Mouse (Mus musculus) liver, postnatal 0 days (tissue): ENCODE measurements around the gene Gm21974. TPM values are rescaled to one million over a fixed set of nuclear protein-coding genes. Genes with fewer than 3 reads are reported as not detected.
A peak's percentile ranks its signal among the peaks of the same experiment; 100 is the strongest.
"Not testable (repeated sequence)": the region's sequence is repeated elsewhere in the genome, so short reads cannot be mapped to it uniquely, and the experiment has no call there.

ENCODE experiments used
- ATAC-seq: fragments of 200-750 bp; cut with Nextera tagmentation; 2 replicates; pipeline ENCODE4 v1.8.0; 2017; ENCODE audit warnings: mild to moderate bottlenecking, moderate library complexity
- DNase-seq: peaks from one replicate; pipeline ENCODE4 v3.0.0-alpha.2; 2016
- H3K27ac ChIP-seq: fragments of 300-500 bp; sonication (generic); 2 replicates; pipeline ENCODE4 v1.5.1; 2014; ENCODE audit warnings: antibody characterized with exemption, moderate library complexity, mild to moderate bottlenecking, low read depth
- H3K27me3 ChIP-seq: fragments of 300-500 bp; sonication (generic); 2 replicates; pipeline ENCODE4 v1.6.1; 2014; ENCODE audit warnings: low read length, control low read depth, mixed read lengths; ENCODE audit not compliant: insufficient read depth
- H3K36me3 ChIP-seq: fragments of 300-500 bp; sonication (generic); replicated peaks from 2 replicates; pipeline ENCODE4 v1.6.1; 2014; ENCODE audit warnings: mild to moderate bottlenecking, control low read depth, low read length, moderate library complexity, mixed read lengths; ENCODE audit not compliant: insufficient read depth
- H3K4me1 ChIP-seq: fragments of 300-500 bp; sonication (generic); 2 replicates; pipeline ENCODE4 v1.6.1; 2014; ENCODE audit warnings: antibody characterized with exemption, mild to moderate bottlenecking, control low read depth; ENCODE audit not compliant: insufficient read depth
- H3K4me2 ChIP-seq: fragments of 300-500 bp; sonication (generic); 2 replicates; pipeline ENCODE4 v1.6.1; 2014; ENCODE audit warnings: low read depth, mild to moderate bottlenecking, low read length, moderate library complexity, mixed read lengths
- H3K4me3 ChIP-seq: fragments of 300-500 bp; sonication (generic); 2 replicates; pipeline ENCODE4 v1.5.1; 2014; ENCODE audit warnings: low read depth, low read length
- H3K9ac ChIP-seq: fragments of 300-500 bp; sonication (generic); replicated peaks from 2 replicates; pipeline ENCODE4 v1.6.1; 2014; ENCODE audit warnings: mild to moderate bottlenecking, moderate library complexity
- H3K9me3 ChIP-seq: fragments of 300-500 bp; sonication (generic); 2 replicates; pipeline ENCODE4 v1.6.1; 2016; ENCODE audit warnings: mild to moderate bottlenecking, control low read depth, low read length, mixed read lengths
- CTCF ChIP-seq: sonication (generic); IDR thresholded peaks from 2 replicates; pipeline ENCODE4 v1.5.1; 2016; ENCODE audit warnings: antibody characterized with exemption, low read depth
- EP300 ChIP-seq: IDR thresholded peaks from 2 replicates; pipeline ENCODE4 v1.6.1; 2016; ENCODE audit warnings: antibody characterized with exemption, low read depth, mild to moderate bottlenecking
- WGBS: fragments of 180-500 bp; shearing (Covaris S2); extraction: QIAGEN DNeasy Blood & Tissue Kit; methylation state at CpG from one replicate; pipeline ENCODE4 v1.1.7; 2014; ENCODE audit not compliant: insufficient replicate concordance; 5-methylcytosine and 5-hydroxymethylcytosine counted together
- polyA plus RNA-seq: library from polyadenylated mRNA; unstranded; fragments of >200 nt; fragmentation: Nextera tagmentation; extraction: Ambion mirVana; gene quantifications from 2 replicates; pipeline ENCODE4 v1.2.1, GENCODE M21; 2015

Gm21974 gene
- polyA plus RNA-seq, result not detected in 2 replicates

- Histone ChIP-seq H3K9ac (peak within 1 kb of the TSS; percentile 73), H3K4me2 (peak within 1 kb of the TSS; percentile 90), H3K4me1 (peaks cover 28% of the 10 kb centered on the region), H3K4me3 (peak within 1 kb of the TSS; percentile 64), H3K36me3 (peaks cover 4% of the 10 kb centered on the region; the same call in 1 of the 2 replicates), H3K27me3 (no peaks in the 10 kb centered on the region), H3K9me3 (no peaks in the 10 kb centered on the region), H3K27ac (peak within 1 kb of the TSS; percentile 92)
- 1% methylated on average over 26 of the region's 26 CpGs for WGBS
- TF ChIP-seq CTCF (peak; percentile 68), EP300 (peak; percentile 23; the same call in 1 of the 2 replicates)
- DNase-seq (peak; percentile 95), ATAC-seq (peak; percentile 91)
Measured at GRCm38 (mm10) chr7:127895442-127895841, at the start of gene Gm21974, which contains the start of gene Vkorc1. TSS of gene Gm21974 (minus strand) at chr7:127895454. TSS of gene Vkorc1 (minus strand) at chr7:127895617.

- Histone ChIP-seq H3K36me3 (no peaks in the 10 kb centered on the region), H3K27me3 (peaks cover 12% of the 10 kb centered on the region; the same call in 1 of the 2 replicates), H3K4me2 (no peak overlapping the region), H3K9ac (no peak overlapping the region), H3K4me3 (no peak overlapping the region), H3K27ac (no peak overlapping the region), H3K4me1 (no peaks in the 10 kb centered on the region), H3K9me3 (no peaks in the 10 kb centered on the region)
- DNase-seq (peak; percentile 13), ATAC-seq (no peak)
- WGBS, result 19% methylated on average over 23 of the region's 23 CpGs
- TF ChIP-seq EP300 (no peak), CTCF (no peak)
Measured at GRCm38 (mm10) chr7:127944614-127945013, 49.4 kb upstream of the Gm21974 start.

- H3K27ac ChIP-seq, H3K4me2 ChIP-seq, H3K4me1 ChIP-seq, ATAC-seq, H3K9me3 ChIP-seq, H3K4me3 ChIP-seq, H3K36me3 ChIP-seq, H3K9ac ChIP-seq, DNase-seq: not testable (repeated sequence)
- peaks cover 12% of the 10 kb centered on the region; the same call in 1 of the 2 replicates for H3K27me3 ChIP-seq
- WGBS, result 43% methylated on average over 2 of the region's 2 CpGs
- TF ChIP-seq CTCF, result peak; percentile 36
Measured at GRCm38 (mm10) chr7:127942097-127942496, 46.8 kb upstream of the Gm21974 start.

GRCm38 (mm10) chr7:127936216-127936884 is 41.1 kb upstream of the Gm21974 start:
- H3K9ac ChIP-seq, result peak overlapping the region; percentile 69
- peaks cover 22% of the 10 kb centered on the region for H3K4me1 ChIP-seq
- peak overlapping the region; percentile 61 for H3K4me3 ChIP-seq
- WGBS, result 56% methylated on average over 18 of the region's 18 CpGs
- H3K27me3 ChIP-seq, result no peaks in the 10 kb centered on the region
- H3K4me2 ChIP-seq, result peak overlapping the region; percentile 98
- H3K27ac ChIP-seq, result no peak overlapping the region
- no peaks in the 10 kb centered on the region for H3K36me3 ChIP-seq
- DNase-seq (no peak), ATAC-seq (no peak)
- no peaks in the 10 kb centered on the region for H3K9me3 ChIP-seq
- TF ChIP-seq CTCF (no peak), EP300 (no peak)

- Histone ChIP-seq H3K9ac (peak overlapping the region; percentile 69), H3K36me3 (no peaks in the 10 kb centered on the region), H3K27ac (no peak overlapping the region), H3K9me3 (no peaks in the 10 kb centered on the region), H3K4me2 (peak overlapping the region; percentile 98), H3K4me3 (peak overlapping the region; percentile 61), H3K4me1 (peaks cover 25% of the 10 kb centered on the region), H3K27me3 (no peaks in the 10 kb centered on the region)
- DNase-seq (no peak), ATAC-seq (peak; percentile 35)
- TF ChIP-seq CTCF (no peak), EP300 (no peak)
- under 1% methylated on average over 38 of the region's 38 CpGs for WGBS
Measured at GRCm38 (mm10) chr7:127935748-127936159, 40.5 kb upstream of the Gm21974 start.

GRCm38 (mm10) chr7:127935028-127935722 is 39.9 kb upstream of the Gm21974 start:
- Histone ChIP-seq H3K9ac (peak overlapping the region; percentile 69), H3K36me3 (no peaks in the 10 kb centered on the region), H3K4me2 (peak overlapping the region; percentile 98), H3K9me3 (no peaks in the 10 kb centered on the region), H3K27me3 (no peaks in the 10 kb centered on the region), H3K4me1 (peaks cover 25% of the 10 kb centered on the region), H3K27ac (peak overlapping the region; percentile 37; the same call in 1 of the 2 replicates), H3K4me3 (peak overlapping the region; percentile 61)
- 6% methylated on average over 31 of the region's 32 CpGs for WGBS
- TF ChIP-seq EP300 (no peak), CTCF (peak; percentile 100)
- DNase-seq, result peak; percentile 95
- ATAC-seq, result peak; percentile 89
